Mouse (Mus musculus) spleen, adult 2 months (tissue): ENCODE measurements at regions not wholly inside any gene's neighbourhood (a gene's known extent, or its start where the extent isn't known, plus 50 kb on each side); places are given as distances from the start of the nearest gene placed in this dataset.

Source experiments
- CTCF ChIP-seq: fragments of 200-500 bp; IDR thresholded peaks from 2 replicates; pipeline ENCODE4 v1.5.1; 2011; ENCODE audit warnings: mild to moderate bottlenecking, inconsistent platforms; ENCODE audit not compliant: insufficient read depth, insufficient read length, insufficient replicate concordance; ENCODE audit errors: extremely low read depth
- POLR2A ChIP-seq: fragments of 200-500 bp; IDR thresholded peaks from 2 replicates; pipeline ENCODE4 v1.6.1; 2011; ENCODE audit warnings: low read depth, low read length, inconsistent platforms

GRCm38 (mm10) chr2:51543949-51544348, 83.4 kb upstream of the Tas2r134 start:
- TF ChIP-seq CTCF (no peak), POLR2A (no peak)
